Mouse (Mus musculus) hindbrain, embryonic 16.5 days (tissue): ENCODE data around the gene Fer. TPM values are rescaled to one million over a fixed set of nuclear protein-coding genes. Genes with fewer than 3 reads are reported as not detected.
"Not testable (repeated sequence)": the region's sequence is repeated elsewhere in the genome, so short reads cannot be mapped to it uniquely, and the experiment has no call there.

Source experiments
- ATAC-seq: fragments of 200-750 bp; cut with Nextera tagmentation; 2 replicates; pipeline ENCODE4 v1.8.0; 2017; ENCODE audit warnings: moderate TSS enrichment, moderate library complexity
- H3K27ac ChIP-seq: fragments of 300-500 bp; sonication (generic); 2 replicates; pipeline ENCODE4 v1.5.1; 2014; ENCODE audit warnings: low read depth, mild to moderate bottlenecking, control low read depth, low read length, moderate library complexity
- H3K27me3 ChIP-seq: fragments of 300-500 bp; sonication (generic); replicated peaks from 2 replicates; pipeline ENCODE4 v1.6.1; 2014; ENCODE audit warnings: low read length; ENCODE audit not compliant: control insufficient read depth, insufficient read depth
- H3K36me3 ChIP-seq: fragments of 300-500 bp; sonication (generic); 2 replicates; pipeline ENCODE4 v1.6.1; 2014; ENCODE audit warnings: mild to moderate bottlenecking, low read length, moderate library complexity, mixed read lengths; ENCODE audit not compliant: control insufficient read depth, insufficient read depth
- H3K4me1 ChIP-seq: fragments of 300-500 bp; sonication (generic); 2 replicates; pipeline ENCODE4 v1.6.1; 2014; ENCODE audit warnings: low read depth, low read length; ENCODE audit not compliant: control insufficient read depth, insufficient read depth
- H3K4me2 ChIP-seq: fragments of 300-500 bp; sonication (generic); 2 replicates; pipeline ENCODE4 v1.6.1; 2014; ENCODE audit warnings: mild to moderate bottlenecking, low read length, control low read depth, moderate library complexity
- H3K4me3 ChIP-seq: fragments of 300-500 bp; sonication (generic); 2 replicates; pipeline ENCODE4 v1.5.1; 2014; ENCODE audit warnings: mild to moderate bottlenecking, low read length, control low read depth, moderate library complexity
- H3K9ac ChIP-seq: fragments of 300-500 bp; sonication (generic); 2 replicates; pipeline ENCODE4 v1.6.1; 2014; ENCODE audit warnings: low read depth, mild to moderate bottlenecking, control low read depth, low read length, moderate library complexity
- H3K9me3 ChIP-seq: fragments of 300-500 bp; sonication (generic); 2 replicates; pipeline ENCODE4 v1.6.1; 2014; ENCODE audit warnings: mild to moderate bottlenecking, low read length, moderate library complexity; ENCODE audit not compliant: control insufficient read depth
- WGBS: fragments of 180-500 bp; shearing (Covaris S2); extraction: QIAGEN DNeasy Blood & Tissue Kit; methylation state at CpG from one replicate; pipeline ENCODE4 v1.1.7; 2014; 5-methylcytosine and 5-hydroxymethylcytosine counted together
- polyA plus RNA-seq: library from polyadenylated mRNA; unstranded; fragments of >200 nt; fragmentation: Nextera tagmentation; extraction: Ambion mirVana; gene quantifications from 2 replicates; pipeline ENCODE4 v1.2.1, GENCODE M21; 2015

The Fer gene
- polyA plus RNA-seq, 1 experiment from 2014 or later, result 33.4 TPM

GRCm38 (mm10) chr17:63836641-63837040, 26.2 kb upstream of the Fer start:
- Histone ChIP-seq H3K27ac (no peak overlapping the region), H3K36me3 (no peaks in the 10 kb centered on the region), H3K4me1 (no peaks in the 10 kb centered on the region), H3K9me3 (no peaks in the 10 kb centered on the region), H3K9ac (no peak overlapping the region), H3K27me3 (no peaks in the 10 kb centered on the region), H3K4me3 (no peak overlapping the region), H3K4me2 (no peak overlapping the region)
- 80% methylated on average over 8 of the region's 8 CpGs for WGBS
- no peak for ATAC-seq

DNA sequence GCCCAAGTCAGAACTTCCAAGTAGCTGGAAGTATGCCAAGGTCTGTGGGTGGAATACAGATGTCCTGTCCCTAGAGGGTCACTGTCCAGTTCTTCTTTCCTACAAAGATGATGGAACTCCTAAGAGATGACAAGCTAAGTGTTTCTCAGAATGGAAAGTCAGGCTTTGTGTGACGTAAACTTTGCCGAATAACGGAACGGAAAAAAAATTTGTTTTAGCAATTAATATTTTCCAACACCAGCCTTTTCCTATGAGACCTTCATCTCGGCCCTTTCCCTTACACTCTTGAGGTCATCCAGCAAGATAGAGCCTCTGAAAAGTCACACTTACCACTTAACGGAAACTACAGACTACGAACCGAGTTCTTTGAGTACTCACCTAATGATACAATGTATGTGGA, 24.7 kb upstream of the Fer start:
- Histone ChIP-seq H3K36me3 (no peaks in the 10 kb centered on the region), H3K9ac (no peak overlapping the region), H3K27me3 (no peaks in the 10 kb centered on the region), H3K27ac (no peak overlapping the region), H3K4me1 (no peaks in the 10 kb centered on the region), H3K9me3 (no peaks in the 10 kb centered on the region), H3K4me2 (no peak overlapping the region), H3K4me3 (no peak overlapping the region)
- ATAC-seq, result no peak
- WGBS, result 91% methylated on average over 8 of the region's 8 CpGs

DNA sequence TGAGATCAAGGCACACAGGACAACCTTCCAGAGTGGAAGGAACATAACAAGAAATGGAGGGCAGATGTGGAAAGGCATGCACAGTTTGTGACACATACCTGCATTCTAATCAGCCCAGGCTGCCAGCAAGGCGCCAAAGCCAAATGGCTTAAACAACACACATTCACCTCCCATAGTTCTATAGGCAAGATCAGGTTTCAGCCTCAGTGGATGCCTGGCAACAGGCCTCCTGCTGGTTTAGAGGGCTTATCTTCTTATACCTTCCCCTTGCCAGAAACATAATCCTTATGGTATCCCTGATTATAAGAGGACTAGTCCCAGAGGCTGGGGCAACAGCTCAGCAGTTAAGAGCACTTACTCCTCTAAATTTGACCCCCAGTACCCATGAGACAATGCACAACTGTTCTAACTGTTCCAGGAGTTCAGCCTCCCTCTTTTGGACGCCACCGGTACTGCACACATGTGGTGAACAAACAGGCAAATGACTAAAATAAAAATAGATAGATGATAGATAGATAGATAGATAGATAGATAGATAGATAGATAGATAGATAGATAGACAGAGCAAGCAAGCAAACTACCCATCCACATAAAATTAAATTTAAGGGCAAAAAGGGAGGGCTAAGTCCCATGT, 23.1 kb upstream of the Fer start:
- Histone ChIP-seq H3K4me1 (no peaks in the 10 kb centered on the region), H3K27me3 (no peaks in the 10 kb centered on the region), H3K4me3 (no peak overlapping the region), H3K9me3 (no peaks in the 10 kb centered on the region), H3K9ac (no peak overlapping the region), H3K36me3 (no peaks in the 10 kb centered on the region), H3K27ac (no peak overlapping the region), H3K4me2 (no peak overlapping the region)
- no peak for ATAC-seq
- WGBS, result 95% methylated on average over 3 of the region's 3 CpGs

DNA sequence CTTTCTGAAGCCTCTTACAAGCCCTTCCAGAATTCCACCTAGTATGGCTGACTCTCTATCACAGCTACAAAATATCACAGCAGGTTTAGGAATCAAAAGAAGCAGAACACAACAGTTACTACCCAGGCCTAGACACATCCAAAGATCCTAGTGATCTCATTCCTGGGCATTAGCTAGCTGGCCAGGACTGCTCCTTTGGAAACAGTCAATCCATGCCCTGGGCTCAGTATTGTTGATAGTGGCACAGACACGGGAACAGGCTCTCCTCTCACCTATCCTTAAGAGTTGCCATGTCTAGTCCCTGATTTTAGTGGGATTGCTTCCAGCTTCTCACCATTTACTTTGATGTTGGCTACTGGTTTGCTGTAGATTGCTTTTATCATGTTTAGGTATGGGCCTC, 20.6 kb upstream of the Fer start:
- H3K4me3 ChIP-seq, result no peak overlapping the region
- WGBS, result 90% methylated on average over 1 of the region's 1 CpGs
- H3K9ac ChIP-seq, result no peak overlapping the region
- no peaks in the 10 kb centered on the region for H3K36me3 ChIP-seq
- H3K27ac ChIP-seq, result no peak overlapping the region
- H3K4me1 ChIP-seq, result no peaks in the 10 kb centered on the region
- no peak for ATAC-seq
- H3K9me3 ChIP-seq, result no peaks in the 10 kb centered on the region
- no peaks in the 10 kb centered on the region for H3K27me3 ChIP-seq
- H3K4me2 ChIP-seq, result no peak overlapping the region

GRCm38 (mm10) chr17:63844936-63845335, 17.9 kb upstream of the Fer start:
- Histone ChIP-seq H3K4me3 (no peak overlapping the region), H3K4me2 (no peak overlapping the region), H3K9me3 (no peaks in the 10 kb centered on the region), H3K27me3 (no peaks in the 10 kb centered on the region), H3K27ac (no peak overlapping the region), H3K9ac (no peak overlapping the region), H3K4me1 (peaks cover 4% of the 10 kb centered on the region; the same call in 1 of the 2 replicates), H3K36me3 (no peaks in the 10 kb centered on the region)
- WGBS, result 74% methylated on average over 5 of the region's 5 CpGs
- ATAC-seq, result no peak

DNA sequence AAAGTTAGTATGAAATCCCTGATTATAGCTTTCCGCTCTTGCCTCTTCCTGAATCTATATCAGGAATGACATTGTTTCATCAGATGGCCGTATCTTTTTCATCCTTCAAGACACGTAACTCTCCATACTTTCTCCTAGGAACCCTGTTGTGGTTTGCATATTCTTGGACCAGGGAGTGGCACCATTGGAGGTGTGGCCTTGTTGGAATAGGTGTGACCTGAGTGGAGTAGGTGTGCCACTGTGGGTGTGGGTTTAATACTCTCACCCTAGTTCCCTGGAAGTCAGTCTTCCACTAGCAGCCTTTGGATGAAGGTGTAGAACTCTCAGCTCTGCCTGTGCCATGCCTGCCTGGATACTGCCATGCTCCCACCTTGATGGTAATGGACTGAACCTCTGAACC, 17.1 kb upstream of the Fer start:
- not testable (repeated sequence) for H3K4me1 ChIP-seq, H3K27ac ChIP-seq, H3K27me3 ChIP-seq, H3K4me3 ChIP-seq, ATAC-seq, H3K4me2 ChIP-seq, H3K9me3 ChIP-seq, H3K36me3 ChIP-seq, H3K9ac ChIP-seq
- WGBS, result 97% methylated on average over 3 of the region's 3 CpGs

DNA sequence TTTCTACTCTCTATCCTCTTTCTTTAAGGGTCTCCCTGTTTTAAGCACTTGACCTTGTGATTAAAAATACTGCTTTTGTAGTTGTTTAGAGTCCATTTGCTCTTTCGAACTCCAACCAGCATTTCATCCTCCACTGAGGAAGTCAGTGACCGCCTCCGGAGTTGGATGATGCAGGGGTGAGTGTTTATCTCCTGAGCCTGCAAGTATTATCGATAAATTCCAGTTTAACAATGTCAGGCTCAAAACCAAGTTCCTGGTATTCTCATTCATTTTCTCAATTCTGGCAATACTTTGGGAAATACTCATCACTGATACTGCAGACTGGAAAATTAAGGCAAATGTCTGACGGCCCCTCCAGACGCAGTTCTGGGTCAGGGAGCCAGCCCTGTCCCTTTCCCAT, 13.7 kb upstream of the Fer start:
- H3K36me3 ChIP-seq, result no peaks in the 10 kb centered on the region
- H3K27me3 ChIP-seq, result no peaks in the 10 kb centered on the region
- peak; percentile 38; the same call in 1 of the 2 replicates for ATAC-seq
- whole genome bisulfite sequencing, result 4% methylated on average over 6 of the region's 6 CpGs
- H3K4me3 ChIP-seq, result peak overlapping the region; percentile 72
- peak overlapping the region; percentile 88 for H3K9ac ChIP-seq
- H3K27ac ChIP-seq, result peak overlapping the region; percentile 74; the same call in 1 of the 2 replicates
- H3K4me1 ChIP-seq, result peaks cover 4% of the 10 kb centered on the region; the same call in 1 of the 2 replicates
- H3K9me3 ChIP-seq, result no peaks in the 10 kb centered on the region
- peak overlapping the region; percentile 73 for H3K4me2 ChIP-seq

DNA sequence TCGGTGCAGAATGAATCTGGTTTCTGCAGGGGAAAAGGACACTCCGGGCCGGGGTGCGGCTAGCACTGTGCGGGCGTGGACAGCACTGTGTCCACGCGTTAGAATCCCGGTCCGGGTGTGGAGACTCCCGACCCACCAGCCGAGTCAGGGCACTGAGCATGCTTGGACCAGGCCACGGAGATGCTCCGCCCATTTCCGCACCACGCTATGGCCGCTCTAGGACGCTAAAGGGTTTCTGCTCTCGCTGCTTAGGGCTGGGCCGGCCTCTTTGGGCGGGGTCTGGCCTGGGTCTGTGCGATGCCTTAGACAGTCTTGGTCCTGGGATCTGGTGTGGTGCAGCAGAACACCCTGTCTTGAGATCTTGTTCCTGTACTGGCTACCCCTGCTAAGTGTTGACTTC, 13.3 kb upstream of the Fer start:
- Histone ChIP-seq H3K9me3 (no peaks in the 10 kb centered on the region), H3K27ac (peak overlapping the region; percentile 74; the same call in 1 of the 2 replicates), H3K9ac (peak overlapping the region; percentile 88), H3K27me3 (no peaks in the 10 kb centered on the region), H3K36me3 (no peaks in the 10 kb centered on the region), H3K4me2 (peak overlapping the region; percentile 73), H3K4me3 (peak overlapping the region; percentile 72), H3K4me1 (peaks cover 4% of the 10 kb centered on the region; the same call in 1 of the 2 replicates)
- WGBS, result 1% methylated on average over 19 of the region's 22 CpGs
- peak; percentile 100 for ATAC-seq

GRCm38 (mm10) chr17:63850016-63850415, 12.8 kb upstream of the Fer start:
- 87% methylated on average over 9 of the region's 9 CpGs for WGBS
- Histone ChIP-seq H3K9ac (peak overlapping the region; percentile 88; the same call in 1 of the 2 replicates), H3K9me3 (no peaks in the 10 kb centered on the region)

More at GRCm38 (mm10) chr17:63850016-63850415, 12.8 kb upstream of the Fer start:
- no peak overlapping the region for H3K27ac ChIP-seq
- no peak overlapping the region for H3K4me3 ChIP-seq
- peak; percentile 9; the same call in 1 of the 2 replicates for ATAC-seq
- peak overlapping the region; percentile 73 for H3K4me2 ChIP-seq
- H3K36me3 ChIP-seq, result no peaks in the 10 kb centered on the region
- peaks cover 4% of the 10 kb centered on the region; the same call in 1 of the 2 replicates for H3K4me1 ChIP-seq
- H3K27me3 ChIP-seq, result no peaks in the 10 kb centered on the region
